Comparison of ENCODE assay signal across 8 mouse cellular contexts in genomic region chr2:48885945-48886344, GRCm38 (mm10).
DNase-seq lines count a peak whose midpoint lies in the region; ATAC-seq and TF ChIP-seq lines count a peak whose summit lies in the region.

No protein-coding gene starts in this region.

- no peak for TF ChIP-seq POLR2A in small intestine, adult 2 months (IDR thresholded peaks at IDR 0.05; ENCODE audit: low read depth, low read length)

- H3K27ac ChIP-seq in midbrain, embryonic 15.5 days: 0 out of 2 replicates have a peak overlapping the region, but pooled peaks have one; percentile 49
- H3K27ac ChIP-seq in small intestine, adult 2 months (ENCODE audit: insufficient read depth, low read depth, low read length): no peak overlapping the region

- intact Hi-C loops in left cerebral cortex, postnatal 4 days (cut with DNase I): loop anchor here (5.0 to 10.0 kb wide), 3 partner anchors 884 to 1394 kb away; no protein-coding TSS in a partner anchor

- H3K4me2 ChIP-seq in midbrain, embryonic 15.5 days: no peak overlapping the region

- no peak overlapping the region for H3K4me3 ChIP-seq in midbrain, embryonic 15.5 days
- H3K4me3 ChIP-seq in small intestine, adult 2 months (ENCODE audit: low read depth, low read length): no peak overlapping the region

- peak; percentile 88 for DNase-seq in 3T3-L1 (ENCODE audit: low read depth, low spot score)
- DNase-seq in T-cell, adult 2 months (ENCODE audit: low spot score): peak; percentile 41
- peak; percentile 53 to 72 for DNase-seq in cerebellum, postnatal 25 days
- DNase-seq in gastrocnemius, adult 8-10 months (ENCODE audit: low spot score in 2 of 2): peak; percentile 12 to 39
- peak; percentile 66 to 72 for DNase-seq in kidney, adult 8-10 months
- peak; percentile 36 for DNase-seq in left cerebral cortex, postnatal 4 days

- H3K4me1 ChIP-seq in midbrain, embryonic 15.5 days: 0 out of 2 replicates have a peak, but pooled peaks cover 3% of the 10 kb centered on the region
- no peaks in the 10 kb centered on the region for H3K4me1 ChIP-seq in small intestine, adult 2 months (ENCODE audit: control insufficient read depth, insufficient read depth, insufficient read length, low read length)

- no peaks in the 10 kb centered on the region for H3K27me3 ChIP-seq in midbrain, embryonic 15.5 days (replicated peaks)
- H3K27me3 ChIP-seq in small intestine, adult 2 months (ENCODE audit: control insufficient read depth, insufficient read depth, low read length): no peaks in the 10 kb centered on the region

- H3K9ac ChIP-seq in midbrain, embryonic 15.5 days: no peak overlapping the region

- peak; percentile 37; the same call in 1 of the 2 replicates for TF ChIP-seq CTCF in small intestine, adult 2 months (IDR thresholded peaks at IDR 0.05; ENCODE audit: extremely low read depth, insufficient read length, insufficient replicate concordance, low read depth, low read length)

- no peaks in the 10 kb centered on the region for H3K36me3 ChIP-seq in midbrain, embryonic 15.5 days (replicated peaks)
- H3K36me3 ChIP-seq in small intestine, adult 2 months (ENCODE audit: control insufficient read depth, insufficient read depth, low read length): peaks cover 7% of the 10 kb centered on the region

- ATAC-seq in midbrain, embryonic 15.5 days (replicated peaks): peak; percentile 72

- H3K9me3 ChIP-seq in midbrain, embryonic 15.5 days: no peaks in the 10 kb centered on the region

Comparison
In these comparisons a context has a peak if more than half of its experiments do, and no peak if none do; other contexts are left out.
1. DNase-seq: peak in every context shown above with its lines; median percentile 88 in 3T3-L1; 69 in kidney, adult 8-10 months; 62 in cerebellum, postnatal 25 days; 41 in T-cell, adult 2 months; 36 in left cerebral cortex, postnatal 4 days; 26 in gastrocnemius, adult 8-10 months.